Mouse (Mus musculus) liver, adult 2 months (tissue): ENCODE data around the gene Igfbp6.

Experiments
- CTCF ChIP-seq: fragments of 200-500 bp; IDR thresholded peaks from 2 replicates; pipeline ENCODE4 v1.5.1; 2011; ENCODE audit warnings: low read depth, low read length, control low read depth
- POLR2A ChIP-seq: fragments of 200-500 bp; IDR thresholded peaks from 2 replicates; pipeline ENCODE4 v1.6.1; 2011; ENCODE audit warnings: low read length, control low read depth; ENCODE audit not compliant: insufficient read depth; ENCODE audit errors: extremely low read depth

- no peak for TF ChIP-seq POLR2A
- no peak for TF ChIP-seq CTCF
Observed at GRCm38 (mm10) chr15:102094988-102095387, 49.2 kb upstream of the Igfbp6 start.
